Mouse (Mus musculus) cerebellum, adult 8-10 months (tissue): Measurements from ENCODE around the gene Ola1.

Source experiments
- DNase-seq: peaks from one replicate; pipeline ENCODE4 v3.0.0; 2022

Gene Ola1

DNA sequence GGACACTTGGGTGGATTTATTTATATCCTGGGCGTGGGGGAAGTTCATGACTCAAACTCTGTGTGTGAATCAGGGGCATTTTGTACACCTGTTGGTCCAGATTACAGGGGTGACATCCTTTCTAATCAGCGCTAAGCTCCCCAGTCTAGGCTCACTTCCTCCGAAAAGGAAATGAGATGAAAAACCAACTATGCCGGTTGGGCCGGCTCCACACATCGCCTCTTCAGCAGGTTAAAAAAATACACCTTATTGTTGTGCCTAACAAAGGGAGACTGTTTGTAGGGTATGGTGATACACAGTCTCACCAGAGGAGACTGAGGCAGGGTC, 158.5 kb downstream of the Ola1 start:
- DNase-seq: no peak

DNA sequence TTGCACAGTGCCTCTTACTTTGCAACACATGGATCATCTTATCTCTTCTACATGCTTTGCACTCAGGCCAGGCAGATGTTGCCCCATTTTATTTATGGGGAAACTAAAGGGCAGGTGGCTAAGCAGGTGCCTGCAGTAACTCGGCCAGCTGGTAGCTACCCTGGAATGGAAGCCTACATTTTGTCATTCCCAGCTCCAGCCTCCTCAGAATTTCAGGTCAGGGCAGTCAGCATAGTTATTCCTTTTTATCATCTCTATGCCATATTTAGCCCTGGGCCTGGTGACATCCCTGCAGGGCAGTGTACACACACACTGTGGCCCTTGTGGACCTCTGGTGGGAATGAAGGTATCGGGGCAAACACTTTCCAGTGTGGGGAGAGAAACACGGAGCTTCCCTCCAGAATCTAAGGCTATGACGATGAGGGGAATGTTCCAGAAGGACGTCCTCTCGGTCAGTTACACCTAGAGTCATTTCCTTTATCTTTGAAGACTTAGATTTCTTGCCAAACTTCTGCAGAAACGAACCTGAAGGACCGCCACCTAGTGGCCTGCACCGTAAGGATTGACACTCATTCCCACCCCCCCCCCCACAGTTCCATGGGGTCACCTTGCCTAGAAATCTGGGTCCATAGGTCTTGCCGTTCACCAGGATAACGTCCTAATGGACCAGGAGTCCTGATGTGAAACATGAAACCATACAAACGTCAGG, 159.0 kb downstream of the Ola1 start:
- peak; percentile 13 for DNase-seq

DNA sequence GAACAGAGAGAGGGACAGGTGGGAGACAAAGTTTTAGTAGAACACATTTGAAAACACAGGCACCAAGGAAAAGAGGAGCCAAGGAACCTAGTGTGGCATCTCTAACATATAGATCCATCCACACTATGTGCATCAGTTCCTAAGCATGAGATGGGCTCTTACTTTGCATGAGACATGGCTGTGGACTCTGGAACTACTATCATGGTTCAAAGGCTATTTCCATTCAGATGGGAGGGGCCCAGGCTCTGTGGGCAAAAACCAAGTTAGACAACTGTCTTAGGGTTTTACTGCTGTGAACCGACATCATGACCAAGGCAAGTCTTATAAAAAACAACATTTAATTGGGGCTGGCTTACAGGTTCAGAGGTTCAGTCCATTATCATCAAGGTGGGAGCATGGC, 160.4 kb downstream of the Ola1 start:
- no peak for DNase-seq

DNA sequence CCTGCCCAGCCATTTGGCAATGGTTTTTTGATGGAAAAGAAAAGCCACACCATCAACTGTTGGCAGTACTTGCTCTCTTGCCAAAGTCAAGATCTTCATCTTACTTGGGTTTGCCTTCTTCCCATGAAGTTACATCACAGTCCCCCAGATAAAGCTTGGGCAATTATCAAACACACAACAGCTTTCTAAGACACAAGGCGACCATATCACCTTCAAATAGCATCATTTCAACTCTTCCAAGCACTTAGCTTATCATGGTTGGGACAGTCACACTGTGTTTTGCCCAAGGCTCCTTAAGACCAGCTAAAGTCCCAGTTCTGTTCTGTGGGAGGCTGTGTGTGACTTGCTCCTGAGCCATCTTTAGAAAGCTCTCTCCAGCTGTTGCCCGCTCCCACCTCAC, 161.1 kb downstream of the Ola1 start:
- no peak for DNase-seq

DNA sequence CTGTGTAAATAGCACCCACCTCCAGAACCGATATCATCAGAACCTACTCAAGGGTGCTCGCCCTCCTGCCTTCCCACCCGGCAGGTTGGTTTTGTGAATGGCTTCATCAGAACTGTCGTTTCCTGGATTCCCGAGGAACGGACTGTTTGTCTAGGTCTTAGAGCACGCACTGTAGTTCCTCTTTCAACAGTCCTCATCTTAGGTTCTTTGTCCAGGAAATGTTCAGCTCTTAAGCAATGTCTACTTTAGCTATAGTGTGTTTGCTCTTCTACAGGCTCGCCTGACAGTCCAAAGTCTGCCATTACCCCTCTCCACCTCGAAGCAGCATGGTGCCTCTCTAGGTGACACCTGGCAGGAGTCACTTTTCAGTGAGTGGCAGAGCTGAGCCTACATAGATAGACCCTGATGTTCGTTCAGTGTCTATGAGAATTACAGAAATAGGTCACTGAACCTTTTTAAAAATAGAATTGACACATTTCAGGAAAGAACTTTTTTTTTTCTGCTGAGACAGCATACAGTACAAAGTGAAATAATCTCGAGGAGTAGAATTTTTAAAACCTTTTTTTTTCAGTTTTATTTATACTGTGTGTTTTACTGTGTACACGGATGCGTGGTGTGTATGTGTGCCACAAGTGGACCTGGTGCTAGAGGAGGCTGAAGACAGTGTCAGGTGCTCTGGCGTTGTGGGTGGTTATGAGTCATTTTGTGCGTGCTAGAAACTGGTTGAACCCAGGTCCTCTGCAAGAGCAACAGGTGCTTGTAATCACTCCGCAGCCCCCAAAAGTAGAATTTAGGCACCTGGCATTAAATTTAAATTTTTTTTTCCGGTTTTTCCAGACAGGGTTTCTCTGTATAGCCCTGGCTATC, 162.4 kb downstream of the Ola1 start:
- DNase-seq: no peak

DNA sequence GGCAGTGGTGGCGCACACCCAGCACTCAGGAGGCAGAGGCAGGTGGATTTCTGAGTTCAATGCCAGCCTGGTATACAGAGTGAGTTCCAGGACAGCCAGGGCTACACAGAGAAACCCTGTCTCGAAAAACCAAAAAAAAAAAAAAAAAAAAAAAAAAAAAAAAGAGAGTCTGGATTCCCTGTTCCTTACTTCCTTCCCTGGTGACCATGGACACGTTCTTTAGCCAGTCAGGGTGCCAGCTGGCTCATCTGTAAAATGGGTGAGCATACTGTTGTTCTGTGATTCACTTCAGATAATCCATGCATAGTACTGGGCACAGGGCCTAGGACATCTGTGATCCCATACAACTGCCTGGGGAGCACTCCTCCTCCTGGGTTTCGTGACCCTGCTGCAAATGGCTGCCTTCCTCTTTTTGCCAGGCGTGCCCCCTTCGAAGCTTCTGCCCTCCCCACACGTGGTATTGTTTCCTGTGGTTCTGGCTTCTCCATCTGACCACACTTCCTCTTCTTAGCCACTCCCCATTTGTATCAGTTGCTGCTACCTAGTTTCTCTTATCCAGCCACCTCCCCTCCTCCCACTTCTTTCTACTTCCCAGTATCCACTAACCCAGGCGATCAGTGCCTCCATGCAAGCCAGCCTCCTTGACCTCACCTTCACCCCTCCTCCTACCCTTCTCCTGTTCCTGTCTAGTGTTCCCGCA, 164.8 kb downstream of the Ola1 start:
- no peak for DNase-seq

DNA sequence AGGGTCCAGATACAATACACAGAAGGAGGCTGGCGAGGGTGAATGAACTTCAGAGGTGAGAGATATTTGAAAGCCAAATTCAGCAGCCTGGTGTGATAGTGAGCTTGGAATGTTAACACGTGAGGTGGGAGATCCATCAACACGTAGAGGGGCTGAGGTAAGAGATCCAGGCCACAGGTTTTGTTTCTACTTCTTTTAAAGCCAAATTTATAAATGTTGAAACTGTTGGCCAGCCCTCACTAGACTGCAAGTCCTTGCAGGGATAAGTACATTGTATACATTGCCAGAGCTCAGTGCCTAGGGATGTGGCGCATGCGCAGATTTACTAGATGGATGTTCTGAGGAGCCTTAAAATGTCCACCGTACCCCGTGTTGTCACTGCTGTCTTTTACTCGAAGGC, 168.3 kb downstream of the Ola1 start:
- DNase-seq: no peak

DNA sequence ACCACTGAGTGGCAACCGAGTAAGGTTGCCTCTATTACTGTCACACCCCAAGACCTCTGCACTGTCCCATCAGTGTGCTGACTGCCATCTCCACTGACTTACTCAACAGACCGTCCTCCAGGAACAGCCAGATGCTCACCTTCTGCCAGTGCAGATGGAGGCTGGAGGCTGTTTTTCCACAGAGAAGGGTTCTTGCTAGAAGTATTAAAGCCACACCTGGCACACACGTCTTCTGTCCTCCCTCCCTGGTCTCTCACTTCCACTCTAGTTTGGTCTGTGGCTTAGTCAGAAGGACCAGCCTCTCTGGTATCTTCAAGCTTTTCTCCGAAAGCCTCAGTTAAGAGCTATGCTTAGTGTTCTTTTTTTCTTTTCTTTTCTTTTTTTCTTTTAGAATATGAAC, 168.7 kb downstream of the Ola1 start:
- DNase-seq: no peak

DNA sequence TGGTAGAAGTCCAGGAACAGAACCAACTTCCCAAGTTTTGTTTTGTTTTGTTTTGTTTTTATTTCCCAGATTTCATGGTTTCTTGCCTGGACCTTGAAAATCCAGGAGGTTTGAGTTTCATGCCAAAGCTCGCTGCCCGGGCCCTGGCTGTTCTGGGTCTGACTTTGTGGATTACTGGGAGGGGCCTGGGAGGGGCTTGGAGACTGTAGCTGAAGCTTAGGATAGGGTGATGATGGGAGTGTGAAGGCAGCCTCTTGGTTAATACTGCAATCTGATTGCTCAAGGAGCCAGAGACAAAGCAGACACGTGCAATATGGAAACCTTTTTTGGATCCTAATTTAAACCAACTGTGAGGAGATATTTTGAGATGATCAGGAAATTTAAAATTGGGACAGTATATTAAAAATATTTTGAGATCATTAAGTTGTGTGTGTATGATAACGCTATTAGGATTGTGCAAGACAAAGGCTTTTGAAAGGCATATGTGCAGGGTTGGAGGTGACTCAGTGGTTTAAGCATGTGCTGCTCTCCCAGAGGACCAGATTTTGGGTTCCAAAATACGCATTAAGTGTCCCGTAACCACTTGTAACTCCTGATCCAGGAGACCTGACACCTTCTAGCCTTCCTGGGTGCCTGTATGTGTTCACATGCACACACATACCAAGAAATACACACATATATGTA, 169.6 kb downstream of the Ola1 start:
- no peak for DNase-seq

DNA sequence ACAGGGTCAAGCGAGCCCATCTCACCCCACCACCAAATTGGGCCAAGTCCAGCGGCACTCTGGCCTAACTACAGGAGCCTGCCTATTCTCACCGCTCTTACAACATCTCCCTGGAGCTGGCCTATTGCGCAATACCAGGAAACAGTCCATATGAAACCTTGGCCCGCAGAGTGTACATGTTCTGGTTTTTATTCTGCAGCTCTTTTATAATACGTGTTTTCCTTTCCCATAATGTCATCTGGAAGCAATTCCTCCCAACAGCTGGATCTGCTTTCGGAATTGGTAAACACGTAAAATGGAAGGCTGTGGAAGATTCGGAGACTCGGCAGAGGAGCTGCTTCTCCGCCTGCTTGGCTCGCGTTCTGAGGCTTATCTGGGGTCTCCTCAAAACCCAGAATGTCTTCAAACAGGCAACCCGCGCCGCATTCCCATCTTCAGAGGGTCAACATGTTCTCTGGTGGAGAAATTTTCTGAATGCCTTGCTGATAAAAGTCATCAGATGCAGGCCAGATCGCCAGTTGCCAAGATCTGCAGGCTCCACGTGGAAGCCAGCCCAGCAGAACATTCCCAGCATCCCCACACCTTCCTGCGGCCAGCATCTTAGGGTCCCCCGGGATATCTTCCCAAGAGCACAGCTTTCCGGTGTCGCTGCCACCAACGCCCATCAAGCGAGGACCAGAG, 171.5 kb downstream of the Ola1 start:
- DNase-seq: no peak

DNA sequence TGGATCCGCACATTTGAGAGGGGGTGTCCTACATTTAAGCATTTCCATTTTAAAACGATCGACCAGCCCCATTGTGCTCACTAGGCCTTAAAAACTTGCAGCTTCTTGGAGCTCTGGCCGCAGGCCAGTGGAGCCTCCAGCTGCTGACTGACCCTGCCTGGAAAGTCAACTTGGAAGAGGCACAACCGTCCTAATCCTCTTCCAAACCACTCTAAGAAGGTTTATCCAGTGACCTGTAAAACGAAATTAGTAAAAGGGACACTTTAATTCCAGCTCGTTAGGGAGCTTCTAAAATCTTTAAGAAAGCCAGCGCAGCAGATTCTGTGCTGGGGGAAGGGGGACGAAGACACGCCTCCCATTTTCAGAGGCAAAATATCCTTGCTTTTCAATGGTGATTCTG, 172.1 kb downstream of the Ola1 start:
- no peak for DNase-seq

DNA sequence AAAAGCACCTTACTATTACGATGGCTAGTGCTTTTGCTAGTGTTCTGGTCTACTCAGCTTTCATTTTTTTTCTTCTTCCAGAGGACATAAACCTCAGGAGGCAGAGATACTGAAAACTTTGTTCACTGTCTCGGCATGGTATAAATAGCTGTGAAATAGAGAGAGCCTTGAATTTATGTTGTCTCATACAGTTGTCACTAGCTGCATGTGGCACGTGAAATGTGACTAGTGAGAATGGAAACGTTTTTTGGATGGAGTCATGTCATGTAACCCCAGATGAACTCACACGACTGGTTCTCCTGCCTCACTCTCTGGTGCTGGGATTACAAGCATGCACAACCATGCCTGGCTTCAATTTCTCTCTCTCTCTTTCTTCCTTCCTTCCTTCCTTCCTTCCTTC, 173.2 kb downstream of the Ola1 start:
- DNase-seq: no peak
